Mouse (Mus musculus) left cerebral cortex, adult 8-10 months (tissue): ENCODE measurements around the gene Mrpl54. TPM values are rescaled to one million over a fixed set of nuclear protein-coding genes. Genes with fewer than 3 reads are reported as not detected.

Experiments
- DNase-seq, 2 experiments: peaks; one replicate each; pipeline ENCODE4 v3.0.0; 2022; ENCODE audit warnings: low spot score in 2 of 2
- total RNA-seq, 4 experiments: library from RNA; stranded (reverse); gene quantifications; 2 replicates each; pipeline ENCODE4 v1.2.4; 2022

Gene Mrpl54
- total RNA-seq, 4 experiments from 2014 or later: 39.8 to 51.5 (median 47.8) TPM

DNA sequence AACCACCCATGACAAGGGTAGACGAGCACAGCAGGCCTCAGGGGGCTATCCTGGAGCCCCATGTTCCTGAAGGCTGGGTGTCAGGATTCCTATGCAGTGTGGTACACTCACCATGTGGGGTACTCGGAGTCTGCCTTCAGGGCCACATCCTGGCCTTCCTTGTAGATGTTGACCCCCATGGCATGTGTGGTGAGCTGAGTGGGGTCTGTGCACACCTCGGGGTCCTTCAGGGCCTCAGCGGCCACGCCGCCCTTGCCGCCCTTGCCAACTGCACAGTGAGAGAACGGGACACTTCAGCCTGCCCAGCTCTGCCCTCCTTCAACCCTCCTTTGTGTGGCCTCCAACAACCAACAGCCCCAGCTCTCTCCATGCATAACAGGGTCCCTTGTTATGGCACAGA, 1.2 kb downstream of the Mrpl54 start:
- no peak for DNase-seq

DNA sequence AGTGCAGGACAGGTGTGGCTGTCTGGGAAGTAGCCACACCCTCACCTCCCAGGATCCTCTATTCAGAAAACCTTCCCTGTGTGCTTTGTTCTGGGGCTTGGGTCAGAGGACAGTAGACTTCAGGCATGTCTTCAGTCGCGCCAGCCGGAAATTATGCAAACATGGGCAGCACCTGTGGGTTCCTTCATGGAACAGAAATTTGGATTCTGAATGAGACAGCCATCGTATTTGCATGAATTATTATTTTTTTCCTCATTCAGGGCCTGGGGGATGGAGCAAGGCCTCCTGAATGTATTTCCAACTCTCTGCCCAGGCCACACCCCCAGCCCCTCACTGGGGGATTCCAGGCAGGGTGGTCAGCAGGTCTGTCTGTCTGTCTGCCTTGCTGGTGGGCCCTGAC, 5.7 kb downstream of the Mrpl54 start:
- DNase-seq: no peak

DNA sequence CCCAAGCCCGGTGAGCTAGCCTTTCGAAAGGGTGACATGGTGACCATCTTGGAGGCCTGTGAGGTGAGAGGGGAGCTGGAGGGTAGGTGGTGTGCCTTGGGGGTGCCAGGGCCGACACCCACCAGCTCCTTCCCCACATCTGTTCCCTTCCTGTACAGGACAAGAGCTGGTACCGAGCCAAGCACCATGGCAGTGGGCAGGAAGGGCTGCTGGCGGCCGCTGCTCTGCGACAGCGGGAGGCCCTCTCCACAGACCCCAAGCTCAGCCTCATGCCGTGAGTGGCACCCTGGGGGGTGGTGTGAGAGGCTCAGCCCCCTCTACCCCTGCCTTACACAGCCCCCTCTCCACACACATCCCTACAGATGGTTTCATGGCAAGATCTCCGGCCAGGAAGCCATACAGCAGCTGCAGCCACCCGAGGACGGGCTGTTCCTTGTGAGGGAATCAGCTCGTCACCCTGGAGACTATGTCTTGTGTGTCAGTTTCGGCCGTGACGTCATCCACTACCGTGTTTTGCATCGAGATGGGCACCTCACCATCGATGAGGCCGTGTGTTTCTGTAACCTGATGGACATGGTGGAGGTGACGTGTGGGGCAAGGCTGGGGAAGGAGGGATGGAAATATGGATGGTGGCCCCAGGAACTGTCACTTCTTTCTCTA, 7.4 kb downstream of the Mrpl54 start:
- no peak for DNase-seq

DNA sequence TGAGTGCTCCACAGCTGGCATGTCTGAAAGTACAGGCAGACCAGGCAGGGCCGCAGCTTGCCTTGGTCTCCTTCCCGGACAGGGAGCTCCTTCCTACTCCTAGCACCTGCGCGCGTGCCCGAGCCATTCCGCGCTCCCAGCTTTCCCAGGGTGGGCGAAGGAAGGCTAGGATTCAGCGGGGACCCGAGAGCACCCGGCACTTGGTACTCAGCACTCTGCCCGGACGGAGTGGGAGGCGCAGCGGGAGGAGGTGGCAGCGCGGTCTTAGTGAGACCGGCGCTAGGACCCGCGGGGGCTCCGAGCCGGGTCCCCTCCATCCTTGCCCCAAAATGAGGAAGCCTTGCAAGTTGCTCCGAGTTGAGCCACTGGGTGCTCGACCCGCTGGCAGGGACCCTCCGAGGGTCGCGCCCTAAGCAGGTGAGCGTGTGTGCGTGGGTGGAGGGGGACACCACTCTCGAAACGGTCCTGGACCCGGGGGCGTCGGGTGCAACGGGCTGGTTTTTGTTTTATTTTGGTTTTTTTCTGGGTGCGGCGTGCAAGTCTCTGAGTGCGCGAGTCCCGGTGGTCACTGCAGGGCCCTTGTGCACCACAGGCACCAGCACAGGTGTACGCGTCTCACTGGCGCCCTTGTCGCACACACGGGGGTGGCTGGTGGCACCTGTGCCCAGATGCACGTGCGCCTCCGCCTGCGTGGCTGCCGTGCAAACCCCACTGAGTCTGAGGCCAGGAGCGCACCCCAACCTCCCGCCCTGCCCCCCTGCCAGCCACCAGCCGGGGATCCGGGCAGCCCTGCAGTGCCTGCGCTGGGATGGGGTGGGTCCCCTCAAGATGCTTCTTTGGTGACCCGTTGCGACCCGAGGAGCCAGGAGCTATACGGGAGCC, 9.3 kb downstream of the Mrpl54 start:
- peak in 1 of 2 experiments; percentile 53 for DNase-seq

DNA sequence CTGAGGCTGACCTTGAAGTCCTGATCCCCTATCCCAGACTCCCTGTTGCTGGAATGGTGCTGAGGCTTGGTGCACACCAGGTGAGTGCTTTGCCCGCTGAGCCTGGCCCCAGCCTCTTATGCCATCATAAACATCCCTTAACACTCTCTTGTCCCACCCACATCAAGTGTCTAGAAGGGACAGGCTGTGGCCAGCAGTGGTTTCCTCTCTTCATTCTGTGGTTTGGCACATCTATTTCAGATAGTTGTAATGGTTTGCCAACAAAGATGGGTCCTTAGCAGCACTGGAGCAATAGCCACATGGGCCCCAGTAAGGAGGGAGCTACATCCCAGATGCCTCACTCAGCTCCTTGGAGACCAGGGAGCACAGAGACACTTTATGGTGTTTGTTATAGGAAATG, 11.8 kb downstream of the Mrpl54 start:
- DNase-seq: no peak

DNA sequence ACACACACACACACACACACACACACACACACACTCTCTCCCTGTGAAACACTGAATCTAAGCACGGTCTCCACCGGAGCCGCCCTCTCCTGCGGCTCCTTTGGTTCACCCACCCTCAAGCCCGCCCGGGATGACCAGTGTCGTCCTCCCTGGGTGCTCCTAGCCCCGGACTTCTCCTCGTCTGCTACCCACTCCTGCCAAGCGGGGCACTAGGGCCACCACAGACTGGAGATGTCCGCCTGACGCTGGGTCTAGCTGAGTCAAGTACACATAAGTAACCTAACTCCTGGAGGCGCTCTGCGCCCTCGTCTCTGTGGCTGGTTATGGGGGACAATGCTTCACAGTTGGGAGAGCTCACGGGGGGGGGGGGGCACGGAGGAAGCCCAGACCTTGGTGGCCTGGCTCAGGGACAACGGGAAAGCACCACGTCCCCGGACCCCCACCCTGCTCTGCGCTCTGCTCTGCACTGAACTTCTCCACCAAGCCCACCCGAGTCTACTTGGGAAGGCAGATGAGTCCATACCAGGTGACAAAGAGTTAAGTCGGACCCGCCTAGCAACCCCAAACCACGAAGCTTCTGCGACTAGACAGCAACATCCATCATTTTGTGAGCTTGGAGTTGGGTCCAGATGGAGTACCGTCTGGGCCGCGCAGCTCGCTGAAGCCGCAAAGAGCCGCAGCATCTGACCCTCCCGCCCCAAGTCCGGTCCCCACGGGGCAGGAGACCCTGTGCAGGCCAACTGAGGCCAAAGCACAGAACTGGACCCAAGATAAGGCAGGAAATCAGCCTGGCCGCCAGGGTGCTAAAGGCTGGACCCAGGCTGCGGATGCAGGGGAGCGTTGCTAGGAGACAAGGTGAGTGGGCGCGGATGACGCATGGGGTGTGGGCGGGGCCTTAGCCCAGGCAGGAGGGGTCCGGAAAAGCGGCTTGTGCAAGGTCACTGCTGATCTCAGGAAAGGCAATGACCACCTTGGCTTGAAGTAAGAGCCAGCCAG, 14.0 kb downstream of the Mrpl54 start, which contains the start of gene Matk:
TSS of gene Matk (plus strand) at position 512 of the 996 bp plus-strand sequence.
- DNase-seq: peak; percentile 82 to 91

DNA sequence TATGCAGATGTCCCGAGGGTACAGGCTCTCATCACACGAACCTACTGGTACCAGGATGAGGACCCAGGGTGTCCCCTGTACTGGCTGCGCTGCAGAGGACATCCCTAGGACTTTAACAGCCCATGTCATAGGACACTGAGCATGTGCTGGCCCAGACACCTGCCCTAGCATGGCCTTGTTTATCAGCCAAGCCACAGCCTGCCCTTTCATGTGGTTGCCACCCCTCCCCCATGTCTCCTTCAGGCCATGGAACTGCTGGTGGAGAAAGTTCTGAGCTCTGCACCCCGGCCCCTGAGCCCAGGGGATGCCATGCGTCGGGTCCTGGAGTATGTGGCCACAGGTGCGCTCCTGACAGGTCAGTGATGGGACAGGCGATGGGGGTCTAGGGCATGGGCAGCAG, 17.3 kb downstream of the Mrpl54 start:
- no peak for DNase-seq

DNA sequence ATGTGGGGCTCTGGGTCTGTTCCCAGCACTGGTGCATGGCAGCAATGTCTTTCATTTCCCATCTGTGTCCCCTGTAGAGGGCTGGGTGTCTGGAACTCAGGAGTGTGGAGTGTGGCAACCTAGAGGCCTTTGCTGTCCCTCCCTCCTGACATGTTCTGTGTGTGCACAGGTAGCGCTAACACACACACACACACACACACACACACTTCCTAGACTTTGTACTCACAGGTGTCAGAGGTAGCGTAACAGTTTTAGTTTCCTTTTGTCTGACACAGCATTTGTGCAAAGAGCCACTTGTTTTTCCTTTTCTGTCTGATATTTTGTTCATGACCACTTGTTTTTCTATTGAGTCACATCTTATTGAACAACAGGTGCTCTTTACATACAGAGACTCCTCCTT, 18.9 kb downstream of the Mrpl54 start:
- DNase-seq: no peak

DNA sequence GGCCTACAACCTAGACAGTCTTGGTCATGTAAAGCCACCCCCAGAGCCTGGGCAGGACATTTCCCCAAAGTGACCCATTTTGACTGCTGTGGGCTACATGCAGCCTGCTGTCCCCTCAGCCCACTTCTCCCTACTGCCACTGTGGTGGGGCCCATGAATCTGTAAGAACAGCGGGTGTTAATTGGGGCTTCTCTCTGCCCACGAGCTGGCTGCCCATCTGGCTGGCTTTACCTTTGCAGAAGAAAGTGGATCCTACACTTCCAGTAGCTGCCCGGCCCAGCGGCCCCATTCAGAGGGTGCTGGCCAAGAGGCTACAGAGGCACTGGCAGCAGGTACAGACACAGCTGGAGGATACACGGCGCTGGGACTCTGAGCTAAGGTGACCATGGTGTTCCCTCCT, 21.6 kb downstream of the Mrpl54 start:
- no peak for DNase-seq

DNA sequence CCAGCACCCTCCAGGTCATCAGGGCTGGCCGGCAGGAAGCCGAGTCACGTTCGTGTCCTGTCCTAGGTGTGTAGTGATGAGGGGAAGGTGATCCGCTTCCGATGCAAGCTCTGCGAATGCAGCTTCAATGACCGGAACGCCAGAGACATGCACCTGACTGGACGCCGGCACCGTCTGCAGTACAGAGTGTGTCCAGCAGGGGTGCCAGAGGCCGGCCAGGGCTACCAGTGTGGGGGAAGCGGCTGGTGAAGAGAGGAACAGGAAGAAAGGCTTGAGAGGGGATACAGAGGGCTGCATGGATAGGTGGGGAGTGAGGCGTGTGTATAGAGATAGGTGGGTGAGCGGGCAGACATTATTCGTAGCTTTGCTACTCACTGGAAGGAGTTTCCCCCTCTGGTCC, 22.1 kb downstream of the Mrpl54 start:
- no peak for DNase-seq

DNA sequence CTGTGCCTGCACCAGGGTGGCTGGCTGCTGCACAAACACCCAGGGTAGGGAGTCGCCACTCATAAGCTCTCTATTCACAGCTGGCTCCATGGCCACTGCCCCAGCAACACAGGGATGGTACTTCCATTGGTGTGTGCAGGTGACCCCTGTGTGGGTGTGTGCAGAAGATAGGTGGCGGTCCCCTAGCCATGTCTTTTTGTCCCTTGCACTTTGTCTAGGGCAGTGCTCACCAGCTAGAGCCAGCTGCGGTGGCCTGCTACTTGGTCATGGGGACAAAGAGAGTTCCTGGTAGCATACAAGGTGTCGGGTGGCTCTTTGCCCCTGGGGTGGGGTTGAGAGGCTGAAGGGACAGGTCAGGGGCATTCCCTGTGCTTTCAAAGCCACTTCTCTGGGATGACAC, 22.6 kb downstream of the Mrpl54 start:
- DNase-seq: no peak

DNA sequence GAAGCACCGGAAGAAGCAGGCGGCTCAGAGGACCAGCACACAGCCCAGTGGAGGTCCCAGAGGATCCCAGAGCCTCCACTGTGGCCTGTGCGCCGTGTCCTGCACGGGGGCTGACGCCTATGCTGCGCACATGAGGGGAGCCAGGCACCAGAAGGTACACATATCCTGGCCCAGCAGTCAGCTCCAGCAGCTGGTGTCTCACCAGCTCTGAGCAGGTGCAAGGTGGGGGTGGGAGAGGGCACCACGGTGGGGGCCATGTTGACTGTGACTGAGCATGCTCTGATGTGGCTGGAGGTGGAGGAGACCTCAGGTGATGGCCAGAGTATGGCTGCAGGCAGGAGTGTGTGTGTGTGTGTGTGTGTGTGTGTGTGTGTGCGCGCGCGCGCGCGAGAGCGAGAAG, 24.7 kb downstream of the Mrpl54 start:
- DNase-seq: no peak

DNA sequence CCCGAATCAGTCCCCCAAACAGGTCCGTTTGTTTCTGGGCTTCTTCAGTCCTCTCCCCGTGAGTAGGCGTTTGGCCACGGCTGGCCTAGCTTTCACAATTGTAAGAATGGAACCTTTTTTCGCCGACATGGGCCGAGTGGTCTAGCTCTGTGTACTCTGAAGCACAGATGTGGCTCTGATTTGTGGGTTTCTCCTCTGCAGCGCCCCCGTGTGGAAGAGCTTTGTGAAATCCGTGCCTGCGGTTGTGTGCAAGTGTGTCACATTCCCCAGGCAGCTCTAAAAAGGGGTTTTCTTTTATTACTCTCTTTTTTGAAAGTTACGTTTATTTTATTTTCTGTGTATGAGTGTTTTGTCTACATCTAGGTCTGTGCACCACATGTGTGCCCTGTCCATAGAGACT, 25.9 kb downstream of the Mrpl54 start:
- DNase-seq: no peak

DNA sequence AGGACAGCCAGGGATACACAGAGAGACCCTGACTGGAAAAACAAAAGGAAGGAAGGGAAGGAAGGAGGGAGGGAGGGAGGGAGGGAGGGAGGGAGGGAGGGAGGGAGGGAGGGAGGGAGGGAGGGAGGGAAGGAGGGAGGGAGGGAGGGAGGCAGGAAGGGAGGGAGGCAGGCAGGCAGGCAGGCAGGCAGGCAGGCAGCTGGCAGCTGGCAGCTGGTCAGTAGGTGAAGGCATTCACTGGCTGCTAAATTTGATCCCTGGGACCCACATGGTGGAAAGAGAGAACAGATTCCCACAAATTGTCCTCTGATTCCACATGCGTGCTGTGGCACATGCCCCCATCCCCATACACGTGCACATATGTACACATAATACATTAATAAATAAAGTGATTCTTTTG, 28.1 kb downstream of the Mrpl54 start:
- no peak for DNase-seq

DNA sequence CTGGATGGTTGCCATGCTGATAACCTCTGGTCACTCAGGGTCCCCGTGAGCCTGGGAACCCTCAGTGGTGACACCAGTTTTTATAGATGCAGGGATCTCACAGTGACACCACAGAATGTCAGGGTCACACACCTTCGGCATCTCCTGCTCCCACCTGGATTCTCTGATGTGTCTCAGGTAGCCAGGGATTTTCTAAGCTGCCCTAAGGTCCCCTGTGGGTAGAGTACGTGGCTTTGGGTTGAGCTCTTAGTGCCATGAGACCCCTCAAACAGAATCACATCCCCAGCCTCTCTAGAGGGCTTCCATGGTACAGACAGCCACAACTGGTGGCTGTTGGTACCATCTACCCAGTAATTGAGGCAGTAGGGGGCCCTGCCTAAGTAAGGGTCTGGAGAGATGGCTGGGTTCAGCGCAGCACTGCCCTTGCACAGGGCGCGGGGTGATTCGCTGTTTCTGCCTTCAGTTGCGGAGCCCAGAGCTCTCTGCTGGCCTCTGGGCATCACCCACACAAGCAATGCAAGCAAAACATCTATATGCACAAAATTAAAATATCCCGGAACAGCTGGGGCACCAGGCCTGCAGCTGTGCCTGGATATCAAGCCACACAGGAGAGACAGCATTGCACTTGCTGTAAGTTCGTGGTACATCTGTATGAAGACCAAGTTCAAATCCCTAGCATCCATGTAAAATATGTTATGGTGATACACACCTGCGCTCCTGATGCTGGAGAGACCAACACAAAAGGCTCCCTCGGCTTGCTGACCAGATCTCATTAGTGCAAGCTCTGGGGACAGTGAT, 30.1 kb downstream of the Mrpl54 start:
- no peak for DNase-seq

DNA sequence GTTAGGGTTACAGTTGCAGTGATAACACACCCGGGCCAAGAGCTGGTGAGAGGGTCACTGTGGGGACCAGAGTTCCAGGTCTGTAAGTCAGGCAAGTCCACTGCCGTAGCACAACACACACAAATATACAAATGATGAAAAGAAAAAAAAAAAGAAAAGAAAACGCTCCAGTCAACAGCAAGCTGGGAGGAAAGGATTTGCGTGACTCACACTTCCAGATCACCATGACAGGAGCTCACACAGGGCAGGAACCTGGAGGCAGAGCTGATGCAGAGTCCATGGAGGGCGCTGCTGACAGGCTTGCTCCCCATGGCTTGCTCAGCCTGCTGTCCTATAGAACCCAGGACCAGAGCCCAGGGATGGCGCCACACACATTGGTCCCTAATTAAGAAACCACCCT, 32.5 kb downstream of the Mrpl54 start:
- no peak for DNase-seq

DNA sequence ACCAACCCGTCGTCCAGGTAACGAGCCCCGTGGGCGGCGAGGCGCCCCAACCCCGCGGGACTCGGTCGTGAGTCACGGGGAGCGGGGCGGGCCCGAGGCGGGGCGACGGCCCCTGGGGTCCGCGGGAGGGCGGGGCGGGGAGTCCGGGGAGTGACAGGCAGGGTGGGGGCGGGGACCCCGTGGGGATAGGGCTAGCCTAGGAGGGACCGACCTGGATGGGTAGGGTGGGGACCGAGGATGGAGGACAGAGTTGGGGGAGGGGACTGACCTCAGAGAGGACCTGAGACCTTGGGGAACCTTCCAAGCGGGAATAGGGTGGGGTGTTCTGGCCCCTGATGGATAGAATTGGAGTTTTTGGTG, 33.5 kb downstream of the Mrpl54 start:
- DNase-seq: no peak

DNA sequence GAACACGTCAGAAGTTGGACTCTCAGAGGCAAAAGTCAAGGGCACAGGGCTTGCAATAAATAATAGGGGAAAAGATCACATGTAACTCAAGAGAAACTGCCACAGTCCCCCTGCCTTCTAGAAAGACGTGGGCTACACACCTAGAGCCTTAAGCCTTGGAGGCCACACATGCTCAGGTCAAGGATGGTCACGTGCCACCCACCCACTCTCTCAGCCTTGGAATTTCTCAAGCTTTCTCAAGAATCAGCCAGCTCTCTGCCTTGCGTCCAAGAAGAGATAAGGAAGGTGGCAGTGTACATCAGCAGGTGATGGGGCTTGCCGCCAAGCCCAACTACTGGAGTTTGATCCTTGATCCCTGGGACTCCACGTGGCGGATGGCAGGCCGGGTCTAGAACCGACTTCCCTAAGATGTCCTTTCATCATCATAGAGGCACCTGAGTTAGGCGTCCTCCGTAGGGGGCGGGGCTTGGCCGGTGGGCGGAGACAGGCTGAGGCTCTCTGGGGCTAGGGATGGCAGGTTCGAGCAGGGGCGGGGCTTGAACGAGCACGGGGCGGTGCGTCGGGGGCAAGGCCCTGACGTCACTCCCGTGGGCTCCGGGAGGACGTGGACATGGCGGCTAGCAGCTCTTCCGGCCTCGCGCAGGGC, 34.0 kb downstream of the Mrpl54 start, which contains the start of gene Zfr2:
TSS of gene Zfr2 (plus strand) at position 576 of the 646 bp plus-strand sequence.
- peak; percentile 88 to 95 for DNase-seq

DNA sequence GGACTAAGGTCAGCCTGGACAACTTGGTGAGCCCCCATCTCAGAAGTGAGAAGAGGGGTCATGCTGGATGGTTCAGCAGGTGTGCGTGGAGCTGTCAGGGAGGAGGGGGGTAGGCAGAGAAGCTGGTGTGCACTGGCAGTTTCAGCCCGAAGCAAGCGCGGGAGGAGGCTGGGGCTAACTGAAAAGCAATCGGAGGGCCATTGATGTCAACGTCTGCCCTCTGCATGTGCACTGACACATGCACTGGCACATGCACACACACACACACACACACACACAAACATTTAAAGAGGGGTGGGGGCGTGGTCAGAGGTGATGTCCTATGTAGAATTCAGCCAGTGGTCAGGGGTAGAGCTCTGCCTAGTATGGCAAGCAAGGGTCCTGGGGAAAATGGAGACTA, 35.3 kb downstream of the Mrpl54 start:
- DNase-seq: peak in 1 of 2 experiments; percentile 8
